Mouse (Mus musculus): ENCODE data around the gene Etl4.

DNA sequence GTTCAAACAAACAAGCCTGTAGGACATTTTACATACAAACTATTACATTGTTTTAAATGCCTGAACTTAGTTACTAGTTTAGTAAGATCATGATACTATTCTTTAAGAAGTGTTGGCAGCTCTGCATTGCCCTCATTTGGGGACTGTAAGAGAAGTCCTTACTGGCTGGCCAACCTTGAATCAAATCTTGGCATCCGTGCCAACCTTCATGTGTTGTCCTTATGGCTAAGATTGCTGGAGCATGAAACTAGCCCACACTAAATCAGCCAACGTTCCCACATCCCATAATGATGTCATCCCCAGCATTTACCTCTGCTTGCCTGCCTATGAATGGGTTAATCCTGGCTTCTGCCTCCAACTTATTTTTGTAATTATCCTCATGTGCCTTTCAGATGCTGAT lies 636.0 kb downstream of the Etl4 start:
- no peak for TF ChIP-seq ZNF384 (IDR thresholded peaks at IDR 0.05; ENCODE audit: low read depth, low read length)
- no peak for TF ChIP-seq HCFC1 (IDR thresholded peaks at IDR 0.05; ENCODE audit: borderline replicate concordance, insufficient read depth, low read length)
- no peak for TF ChIP-seq ZC3H11A (IDR thresholded peaks at IDR 0.05; ENCODE audit: borderline replicate concordance, low read depth, low read length)
- TF ChIP-seq CHD2 (IDR thresholded peaks at IDR 0.05; ENCODE audit: low read depth, low read length), result no peak
- no peak for TF ChIP-seq MAFK (IDR thresholded peaks at IDR 0.05; ENCODE audit: insufficient read depth, low read depth, low read length)

Measured in ES-E14 (cell line).